Mouse (Mus musculus): Measurements from ENCODE around the gene Uaca. TPM values are rescaled to one million over a fixed set of nuclear protein-coding genes. Genes with fewer than 3 reads are reported as not detected.

The Uaca gene
- polyA plus RNA-seq, 1 experiment from 2014 or later = 38.0 TPM

DNA sequence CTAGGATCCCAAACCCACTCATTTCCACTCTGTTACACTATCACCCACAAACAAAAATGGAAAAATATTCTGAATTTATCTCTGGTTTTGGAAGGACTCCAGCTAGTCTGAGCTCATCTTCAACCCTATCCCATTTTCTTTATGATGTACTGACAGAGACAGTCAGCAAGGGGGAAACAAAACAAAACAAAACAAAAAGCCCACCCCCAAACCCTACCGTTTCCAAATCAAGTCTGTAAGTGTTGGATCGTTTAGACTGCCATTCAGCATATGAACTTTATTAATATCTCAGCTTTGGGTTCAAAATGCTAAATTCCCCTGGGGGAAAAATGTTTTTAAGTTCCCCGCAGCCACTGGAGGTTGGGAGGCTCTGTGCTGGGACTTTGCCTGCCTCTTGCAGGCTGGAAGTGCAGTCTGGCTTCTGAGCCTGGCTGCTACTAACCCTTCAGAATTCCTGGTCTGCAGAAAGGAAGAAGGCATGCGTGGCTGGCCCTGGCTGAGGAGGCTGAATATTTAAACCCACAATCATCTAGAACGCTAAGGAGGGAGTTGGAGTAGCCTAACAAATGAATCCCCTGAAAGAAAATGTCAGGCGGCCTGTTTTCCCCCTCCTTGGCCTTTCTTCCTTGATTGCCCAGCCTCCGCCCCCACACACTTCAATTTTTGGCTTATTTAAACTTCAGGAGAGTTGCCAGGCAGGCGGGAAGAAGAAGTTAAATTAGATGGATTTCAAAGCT lies 125.8 kb downstream of the Uaca start:
- no peak for ATAC-seq (ENCODE audit: low FRiP score, low TSS enrichment)
- H3K9me3 ChIP-seq (ENCODE audit: low read length) = no peaks in the 10 kb centered on the region
- WGBS = 32% methylated on average over 8 of the region's 8 CpGs
- 0 out of 2 replicates have a peak, but pooled peaks cover 3% of the 10 kb centered on the region for H3K27me3 ChIP-seq (ENCODE audit: insufficient read depth, low read length)
- H3K9ac ChIP-seq (replicated peaks; ENCODE audit: low read length) = no peak overlapping the region
- no peak overlapping the region for H3K4me2 ChIP-seq (replicated peaks; ENCODE audit: low read depth, low read length)
- H3K4me1 ChIP-seq (ENCODE audit: insufficient read depth, low read length) = peaks cover 14% of the 10 kb centered on the region
- no peak overlapping the region for H3K4me3 ChIP-seq (ENCODE audit: low read length)
- peak overlapping the region; percentile 29; the same call in 1 of the 2 replicates for H3K27ac ChIP-seq (ENCODE audit: low read length)
- H3K36me3 ChIP-seq (ENCODE audit: insufficient read depth, low read length) = no peaks in the 10 kb centered on the region

DNA sequence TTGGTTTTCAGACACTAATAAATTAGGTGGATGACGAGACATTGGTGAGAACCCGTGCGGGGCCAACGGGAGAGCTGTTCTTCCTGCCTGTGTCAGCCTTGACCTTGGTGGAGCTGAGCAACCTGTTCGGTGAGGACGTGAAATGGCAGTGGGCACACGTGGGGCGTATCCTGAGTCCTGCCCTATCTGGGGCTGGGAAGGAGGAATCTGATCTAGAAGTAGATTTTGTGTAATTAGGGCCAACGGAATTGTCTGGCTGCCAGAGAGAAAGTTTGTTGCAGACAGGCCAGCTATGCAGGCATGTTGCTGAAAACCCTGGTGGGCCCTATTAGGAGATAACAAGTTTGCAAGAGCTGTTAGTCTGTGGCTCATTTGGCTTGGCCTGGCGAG lies 126.3 kb downstream of the Uaca start:
- Histone ChIP-seq H3K4me2 (replicated peaks; ENCODE audit: low read depth, low read length) (no peak overlapping the region), H3K27ac (ENCODE audit: low read length) (peak overlapping the region; percentile 29; the same call in 1 of the 2 replicates), H3K36me3 (ENCODE audit: insufficient read depth, low read length) (no peaks in the 10 kb centered on the region), H3K4me1 (ENCODE audit: insufficient read depth, low read length) (peaks cover 14% of the 10 kb centered on the region), H3K9ac (replicated peaks; ENCODE audit: low read length) (no peak overlapping the region), H3K27me3 (ENCODE audit: insufficient read depth, low read length) (0 out of 2 replicates have a peak, but pooled peaks cover 3% of the 10 kb centered on the region), H3K4me3 (ENCODE audit: low read length) (no peak overlapping the region), H3K9me3 (ENCODE audit: low read length) (no peaks in the 10 kb centered on the region)
- ATAC-seq (ENCODE audit: low FRiP score, low TSS enrichment) = no peak
- 25% methylated on average over 10 of the region's 10 CpGs for WGBS

- Histone ChIP-seq H3K9ac (replicated peaks; ENCODE audit: low read length) (no peak overlapping the region), H3K4me2 (replicated peaks; ENCODE audit: low read depth, low read length) (no peak overlapping the region), H3K4me1 (ENCODE audit: insufficient read depth, low read length) (peaks cover 14% of the 10 kb centered on the region), H3K36me3 (ENCODE audit: insufficient read depth, low read length) (no peaks in the 10 kb centered on the region), H3K4me3 (ENCODE audit: low read length) (no peak overlapping the region), H3K27ac (ENCODE audit: low read length) (no peak overlapping the region), H3K9me3 (ENCODE audit: low read length) (no peaks in the 10 kb centered on the region), H3K27me3 (ENCODE audit: insufficient read depth, low read length) (0 out of 2 replicates have a peak, but pooled peaks cover 3% of the 10 kb centered on the region)
- WGBS = 80% methylated on average over 4 of the region's 4 CpGs
- ATAC-seq (ENCODE audit: low FRiP score, low TSS enrichment) = no peak
Observed at GRCm38 (mm10) chr9:60921287-60921686, 126.9 kb downstream of the Uaca start.

DNA sequence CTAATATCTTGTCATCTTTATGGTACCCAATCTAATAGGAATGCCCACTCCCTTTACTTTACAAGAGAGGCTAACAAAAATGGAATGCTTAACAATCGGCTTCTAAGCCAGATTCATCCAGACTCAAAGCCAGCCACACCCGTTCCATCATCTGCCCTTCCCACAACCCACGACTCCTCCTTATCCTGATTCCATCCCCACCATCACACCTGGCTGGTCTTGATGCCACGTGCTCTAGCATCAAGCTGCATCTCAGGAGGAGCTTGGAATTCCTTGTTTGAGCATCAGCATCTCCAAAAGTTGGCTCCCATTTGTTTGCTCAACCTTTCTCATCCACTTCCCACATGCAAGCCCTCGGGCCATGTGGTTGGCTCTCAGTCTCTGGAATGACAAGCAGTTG lies 127.5 kb downstream of the Uaca start:
- no peak overlapping the region for H3K9ac ChIP-seq (replicated peaks; ENCODE audit: low read length)
- H3K4me1 ChIP-seq (ENCODE audit: insufficient read depth, low read length) = peaks cover 14% of the 10 kb centered on the region
- no peaks in the 10 kb centered on the region for H3K36me3 ChIP-seq (ENCODE audit: insufficient read depth, low read length)
- no peak overlapping the region for H3K27ac ChIP-seq (ENCODE audit: low read length)
- H3K9me3 ChIP-seq (ENCODE audit: low read length) = no peaks in the 10 kb centered on the region
- H3K4me3 ChIP-seq (ENCODE audit: low read length) = no peak overlapping the region
- H3K27me3 ChIP-seq (ENCODE audit: insufficient read depth, low read length) = 0 out of 2 replicates have a peak, but pooled peaks cover 3% of the 10 kb centered on the region
- no peak overlapping the region for H3K4me2 ChIP-seq (replicated peaks; ENCODE audit: low read depth, low read length)
- no peak for ATAC-seq (ENCODE audit: low FRiP score, low TSS enrichment)
- 89% methylated on average over 5 of the region's 5 CpGs for WGBS

DNA sequence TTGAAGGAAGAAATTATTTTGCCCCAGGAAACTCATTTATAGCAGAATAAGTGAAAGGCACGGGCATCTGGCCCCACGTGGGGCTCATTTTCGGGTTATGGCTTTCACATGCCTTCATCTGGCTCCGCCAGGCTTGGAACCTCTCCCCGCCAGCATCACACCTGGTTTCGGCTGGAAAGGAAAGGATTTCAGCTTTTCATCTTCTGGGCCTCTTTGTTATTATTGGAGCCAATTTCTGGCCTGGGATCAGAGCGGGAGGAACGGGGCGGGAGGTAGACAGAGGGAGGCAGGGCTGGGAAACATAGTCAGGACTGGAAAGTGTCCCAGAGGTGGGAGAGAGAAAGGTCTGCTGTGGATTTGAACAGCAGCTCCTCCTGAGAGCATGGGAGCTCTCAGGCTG lies 132.0 kb downstream of the Uaca start:
- Histone ChIP-seq H3K27me3 (ENCODE audit: insufficient read depth, low read length) (0 out of 2 replicates have a peak, but pooled peaks cover 3% of the 10 kb centered on the region), H3K9ac (replicated peaks; ENCODE audit: low read length) (no peak overlapping the region), H3K4me1 (ENCODE audit: insufficient read depth, low read length) (no peaks in the 10 kb centered on the region), H3K9me3 (ENCODE audit: low read length) (no peaks in the 10 kb centered on the region), H3K4me3 (ENCODE audit: low read length) (no peak overlapping the region), H3K27ac (ENCODE audit: low read length) (no peak overlapping the region), H3K36me3 (ENCODE audit: insufficient read depth, low read length) (no peaks in the 10 kb centered on the region), H3K4me2 (replicated peaks; ENCODE audit: low read depth, low read length) (no peak overlapping the region)
- WGBS = 46% methylated on average over 9 of the region's 9 CpGs
- ATAC-seq (ENCODE audit: low FRiP score, low TSS enrichment) = no peak

DNA sequence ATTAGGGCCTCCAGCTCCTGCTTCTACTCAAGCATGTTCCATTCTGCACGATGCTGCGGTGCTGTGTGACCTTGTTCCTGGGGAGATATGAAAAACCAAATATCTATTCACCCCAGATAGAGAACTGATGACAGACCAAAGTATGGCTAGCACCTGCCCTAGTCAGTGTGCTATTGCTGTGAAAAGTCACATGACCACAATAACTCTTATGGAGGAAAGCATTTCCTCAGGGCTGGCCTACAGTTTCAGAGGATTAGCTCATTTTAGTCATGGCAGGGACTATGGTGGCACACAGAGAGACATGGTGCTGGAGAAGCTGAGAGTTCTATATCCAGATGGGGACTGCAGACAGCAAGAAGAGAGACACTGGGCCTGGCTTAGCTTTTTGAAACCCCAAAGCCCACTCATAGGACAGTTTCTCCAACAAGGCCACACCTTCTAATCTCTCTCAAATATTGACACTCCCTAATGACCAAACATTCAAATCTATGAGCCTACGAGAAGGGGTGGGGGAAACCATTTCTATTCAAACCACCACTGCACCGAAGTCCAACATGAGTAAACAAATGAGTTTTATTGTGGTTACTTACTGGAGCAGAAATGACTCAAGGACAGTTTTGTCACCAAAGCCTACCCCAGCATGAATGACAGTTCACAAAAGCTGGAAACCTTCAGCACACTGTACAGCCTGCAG lies 135.1 kb downstream of the Uaca start:
- no peak for ATAC-seq (ENCODE audit: low FRiP score, low TSS enrichment)
- no peak overlapping the region for H3K4me3 ChIP-seq (ENCODE audit: low read length)
- H3K27ac ChIP-seq (ENCODE audit: low read length) = no peak overlapping the region
- no peak overlapping the region for H3K4me2 ChIP-seq (replicated peaks; ENCODE audit: low read depth, low read length)
- no peaks in the 10 kb centered on the region for H3K27me3 ChIP-seq (ENCODE audit: insufficient read depth, low read length)
- H3K9ac ChIP-seq (replicated peaks; ENCODE audit: low read length) = no peak overlapping the region
- H3K9me3 ChIP-seq (ENCODE audit: low read length) = no peaks in the 10 kb centered on the region
- H3K36me3 ChIP-seq (ENCODE audit: insufficient read depth, low read length) = no peaks in the 10 kb centered on the region
- no peaks in the 10 kb centered on the region for H3K4me1 ChIP-seq (ENCODE audit: insufficient read depth, low read length)
- WGBS = 85% methylated on average over 4 of the region's 4 CpGs

Other genes with a start within 250 kb of the Uaca start
- 15.8 and 16.7 TPM in 2 replicates for gene Lrrc49, start 106.4 kb upstream of the Uaca start, polyA plus RNA-seq (2015; fragmentation: Nextera tagmentation; extraction: Ambion mirVana)
- gene Larp6, start 81.6 kb upstream of the Uaca start, polyA plus RNA-seq (2015; fragmentation: Nextera tagmentation; extraction: Ambion mirVana) = 1.6 and 1.7 TPM in 2 replicates